Mouse (Mus musculus): ENCODE measurements at regions not wholly inside any gene's neighbourhood (a gene's known extent, or its start where the extent isn't known, plus 50 kb on each side); places are given as distances from the start of the nearest gene placed in this dataset.

- no peak for DNase-seq (ENCODE audit: extremely low read depth)
- H3K4me1 ChIP-seq (ENCODE audit: control insufficient read depth in 1 of 2, insufficient read depth in 2 of 2), result peaks cover 0 to 9% of the 10 kb centered on the region in 2 experiments; a peak in 2 of 4 replicates
- no peaks in the 10 kb centered on the region for H3K36me3 ChIP-seq (replicated peaks in 1 of 2; ENCODE audit: control insufficient read depth in 1 of 2, insufficient read depth in 1 of 2, low read length in 1 of 2)
- no peak overlapping the region for H3K4me3 ChIP-seq (replicated peaks in 1 of 3; ENCODE audit: low read depth in 2 of 3, low read length in 2 of 3, poor library complexity in 1 of 3)
- in situ Hi-C loops (cut with MboI; ENCODE audit: low pct_ligation_motif_present, low pct_unique_long_range_greater_than_20kb, low sequenced_read_pairs) (no loop called here), dilution Hi-C loops (cut with MboI; ENCODE audit: extremely low pct_ligation_motif_present, extremely low pct_unique_long_range_greater_than_20kb, low sequenced_read_pairs) (no loop called here)
- TF ChIP-seq TCF12 (IDR thresholded peaks at IDR 0.05; ENCODE audit: low read depth, low read length) (no peak), SIN3A (IDR thresholded peaks at IDR 0.05; ENCODE audit: low read length) (no peak), MAZ (IDR thresholded peaks at IDR 0.05; ENCODE audit: low read depth, low read length) (no peak), SMC3 (IDR thresholded peaks at IDR 0.05; ENCODE audit: low read depth, low read length) (no peak), NRF1 (IDR thresholded peaks at IDR 0.05; ENCODE audit: low read depth, low read length) (no peak), MAX (IDR thresholded peaks at IDR 0.05; ENCODE audit: low read length) (no peak), MEF2A (IDR thresholded peaks at IDR 0.05; ENCODE audit: borderline replicate concordance, low read depth, low read length) (no peak), ELF1 (IDR thresholded peaks at IDR 0.05; ENCODE audit: low read depth, low read length) (no peak), JUND (conservative IDR thresholded peaks at IDR 0.05; ENCODE audit: low read depth, low read length) (no peak), GABPA (IDR thresholded peaks at IDR 0.05; ENCODE audit: insufficient replicate concordance, low read depth, low read length) (no peak), POLR2A (IDR thresholded peaks at IDR 0.05; ENCODE audit: low read depth, low read length) (no peak), EP300 (IDR thresholded peaks at IDR 0.05; ENCODE audit: low read length) (no peak), ZKSCAN1 (IDR thresholded peaks at IDR 0.05; ENCODE audit: borderline replicate concordance, low read depth, low read length) (no peak), HCFC1 (IDR thresholded peaks at IDR 0.05; ENCODE audit: low read depth, low read length) (no peak), E2F4 (IDR thresholded peaks at IDR 0.05; ENCODE audit: insufficient replicate concordance, low read depth, low read length) (no peak), RAD21 (IDR thresholded peaks at IDR 0.05; ENCODE audit: low read depth, low read length) (no peak), CTCF (conservative IDR thresholded peaks at IDR 0.05 in 1 of 2, IDR thresholded peaks at IDR 0.05 in 1 of 2; ENCODE audit: low read depth in 2 of 2, low read length in 2 of 2) (no peak), ZNF384 (IDR thresholded peaks at IDR 0.05; ENCODE audit: low read depth, low read length) (no peak), CHD2 (IDR thresholded peaks at IDR 0.05; ENCODE audit: low read length) (no peak), MAFK (IDR thresholded peaks at IDR 0.05; ENCODE audit: insufficient replicate concordance, low read length) (no peak)
- H3K27me3 ChIP-seq (replicated peaks), result no peaks in the 10 kb centered on the region
- no peaks in the 10 kb centered on the region for H3K9me3 ChIP-seq (replicated peaks; ENCODE audit: low read length)
- H3K9ac ChIP-seq (ENCODE audit: insufficient read depth, low read depth), result no peak overlapping the region
- H3K79me2 ChIP-seq (replicated peaks; ENCODE audit: control insufficient read depth, extremely low read depth, insufficient read depth, poor library complexity, severe bottlenecking), result no peaks in the 10 kb centered on the region
- no peak overlapping the region for H3K4me2 ChIP-seq (ENCODE audit: insufficient read depth, low read depth, poor library complexity, severe bottlenecking)
- no peak overlapping the region for H3K27ac ChIP-seq (ENCODE audit: insufficient read depth, low read depth)
Measured at GRCm38 (mm10) chr12:25335930-25336329, 239.0 kb upstream of the Id2 start.

GRCm38 (mm10) chr12:25335069-25335468 lies 238.1 kb upstream of the Id2 start:
- H3K79me2 ChIP-seq (replicated peaks; ENCODE audit: control insufficient read depth, extremely low read depth, insufficient read depth, poor library complexity, severe bottlenecking), result no peaks in the 10 kb centered on the region
- no peak overlapping the region for H3K27ac ChIP-seq (ENCODE audit: insufficient read depth, low read depth)
- H3K27me3 ChIP-seq (replicated peaks), result no peaks in the 10 kb centered on the region
- H3K9me3 ChIP-seq (replicated peaks; ENCODE audit: low read length), result no peaks in the 10 kb centered on the region
- in situ Hi-C loops (cut with MboI; ENCODE audit: low pct_ligation_motif_present, low pct_unique_long_range_greater_than_20kb, low sequenced_read_pairs) (no loop called here), dilution Hi-C loops (cut with MboI; ENCODE audit: extremely low pct_ligation_motif_present, extremely low pct_unique_long_range_greater_than_20kb, low sequenced_read_pairs) (no loop called here)
- H3K36me3 ChIP-seq (replicated peaks in 1 of 2; ENCODE audit: control insufficient read depth in 1 of 2, insufficient read depth in 1 of 2, low read length in 1 of 2), result no peaks in the 10 kb centered on the region
- no peak overlapping the region for H3K4me3 ChIP-seq (replicated peaks in 1 of 3; ENCODE audit: low read depth in 2 of 3, low read length in 2 of 3, poor library complexity in 1 of 3)
- TF ChIP-seq MXI1 (IDR thresholded peaks at IDR 0.05; ENCODE audit: low read depth, low read length) (no peak), ZNF384 (IDR thresholded peaks at IDR 0.05; ENCODE audit: low read depth, low read length) (no peak), ZC3H11A (IDR thresholded peaks at IDR 0.05; ENCODE audit: low read depth, low read length) (no peak), POLR2AphosphoS2 (IDR thresholded peaks at IDR 0.05; ENCODE audit: low read depth, low read length) (no peak), ETS1 (conservative IDR thresholded peaks at IDR 0.05; ENCODE audit: low read depth, low read length) (no peak), JUN (IDR thresholded peaks at IDR 0.05; ENCODE audit: insufficient read depth, low read depth, low read length) (no peak), ZKSCAN1 (IDR thresholded peaks at IDR 0.05; ENCODE audit: borderline replicate concordance, low read depth, low read length) (no peak), TBP (conservative IDR thresholded peaks at IDR 0.05; ENCODE audit: low read depth, low read length) (no peak), ZMIZ1 (IDR thresholded peaks at IDR 0.05; ENCODE audit: low read depth, low read length) (no peak), EP300 (IDR thresholded peaks at IDR 0.05; ENCODE audit: low read length) (no peak), PAX5 (IDR thresholded peaks at IDR 0.05; ENCODE audit: low read length) (no peak), SMC3 (IDR thresholded peaks at IDR 0.05; ENCODE audit: low read depth, low read length) (no peak), HCFC1 (IDR thresholded peaks at IDR 0.05; ENCODE audit: low read depth, low read length) (no peak)
- H3K4me1 ChIP-seq (ENCODE audit: control insufficient read depth in 1 of 2, insufficient read depth in 2 of 2), result peaks cover 0 to 13% of the 10 kb centered on the region in 2 experiments; a peak in 2 of 4 replicates
- no peak overlapping the region for H3K4me2 ChIP-seq (ENCODE audit: insufficient read depth, low read depth, poor library complexity, severe bottlenecking)
- no peak for DNase-seq (ENCODE audit: extremely low read depth)
- no peak overlapping the region for H3K9ac ChIP-seq (ENCODE audit: insufficient read depth, low read depth)
